ENCODE assay signal across 7 mouse cellular contexts in the genomic region with DNA sequence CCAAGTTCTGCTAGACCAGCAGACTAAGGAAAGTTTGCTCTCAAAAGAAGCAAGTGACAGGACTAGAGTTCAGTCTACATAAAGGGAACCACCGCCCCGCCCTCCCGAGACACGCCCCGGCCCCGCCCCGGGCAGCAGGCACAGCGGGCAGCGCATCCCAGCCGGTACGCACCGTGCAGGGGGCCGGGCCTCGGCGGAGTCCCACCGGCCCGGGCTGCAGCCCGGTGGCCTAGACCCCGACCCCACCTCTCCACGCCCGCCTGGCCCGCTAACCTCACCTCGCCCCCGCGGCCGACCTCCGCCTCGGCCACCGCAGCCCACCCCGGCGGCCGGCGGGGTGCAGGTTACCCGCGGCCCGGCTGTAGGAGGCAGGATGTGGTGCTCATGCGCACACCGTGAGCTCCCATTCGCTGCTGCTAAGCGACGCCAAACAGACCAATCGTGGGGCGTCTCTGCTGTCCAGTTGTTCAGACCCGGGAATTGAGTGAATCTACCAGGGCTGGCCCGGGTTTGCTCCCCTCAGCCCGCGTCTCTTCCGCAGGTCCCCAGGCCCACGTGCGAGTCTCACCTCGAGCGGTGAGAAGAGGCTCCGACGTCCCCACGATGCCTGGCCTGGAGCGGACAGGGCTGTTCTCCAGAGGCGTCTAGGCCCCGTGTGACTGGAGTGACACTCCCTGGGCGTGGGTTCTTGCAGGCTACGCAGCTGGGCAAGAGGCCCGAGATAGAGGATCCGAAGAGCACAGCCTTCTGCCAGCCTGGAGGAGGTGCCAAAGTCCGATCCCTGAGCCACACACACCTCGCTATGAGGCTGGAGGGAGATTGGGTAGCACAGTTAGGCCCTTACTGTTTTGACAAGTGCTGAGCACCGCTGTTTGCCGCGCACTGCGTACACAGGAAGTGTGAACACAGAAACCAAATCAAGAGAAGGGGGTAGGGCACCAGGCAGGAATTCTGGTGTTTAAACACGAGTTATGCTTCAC. TPM values are rescaled to one million over a fixed set of nuclear protein-coding genes. Genes with fewer than 3 reads are reported as not detected.
DNase-seq lines count a peak whose midpoint lies in the region; ATAC-seq lines count a peak whose summit lies in the region.

A gene (minus strand): TSS at position 845 of the 980 bp plus-strand sequence.

- peak within 1 kb of the TSS; percentile 82 for H3K9ac ChIP-seq in embryonic facial prominence, embryonic 11.5 days (replicated peaks; ENCODE audit: low read length)
- H3K9ac ChIP-seq in limb, embryonic 11.5 days (ENCODE audit: low read length) = peak within 1 kb of the TSS; percentile 64
- peak within 1 kb of the TSS; percentile 82 for H3K9ac ChIP-seq in midbrain, embryonic 14.5 days (replicated peaks; ENCODE audit: low read length)

- no peaks in the 10 kb centered on the region for H3K27me3 ChIP-seq in embryonic facial prominence, embryonic 11.5 days (ENCODE audit: control insufficient read depth, insufficient read depth, low read length)
- no peaks in the 10 kb centered on the region for H3K27me3 ChIP-seq in limb, embryonic 11.5 days (ENCODE audit: control insufficient read depth, insufficient read depth, low read length)
- no peaks in the 10 kb centered on the region for H3K27me3 ChIP-seq in midbrain, embryonic 14.5 days (ENCODE audit: control insufficient read depth, insufficient read depth, low read length)

- ATAC-seq in embryonic facial prominence, embryonic 11.5 days (replicated peaks; ENCODE audit: insufficient number of reproducible peaks, low FRiP score, low TSS enrichment, low read depth) = peak; percentile 97
- peak; percentile 94 for ATAC-seq in limb, embryonic 11.5 days (ENCODE audit: insufficient number of reproducible peaks, low FRiP score, low TSS enrichment, low read depth)
- ATAC-seq in midbrain, embryonic 14.5 days (ENCODE audit: low FRiP score, low TSS enrichment) = peak; percentile 98

- peak; percentile 94 for DNase-seq in adrenal gland, postnatal 14 days
- DNase-seq in embryonic facial prominence, embryonic 11.5 days (ENCODE audit: low spot score) = peak; percentile 90
- DNase-seq in heart, adult 11 months = peak; percentile 100
- DNase-seq in kidney, adult 18-20 months = peak; percentile 94
- DNase-seq in limb, embryonic 11.5 days (ENCODE audit: low spot score) = peak; percentile 88
- peak; percentile 92 for DNase-seq in midbrain, embryonic 14.5 days
- DNase-seq in spleen, adult 18-20 months = peak; percentile 86 to 93

- peak within 1 kb of the TSS; percentile 80 for H3K4me3 ChIP-seq in embryonic facial prominence, embryonic 11.5 days (ENCODE audit: low read depth, low read length)
- peak within 1 kb of the TSS; percentile 64 for H3K4me3 ChIP-seq in limb, embryonic 11.5 days (ENCODE audit: low read depth, low read length)
- H3K4me3 ChIP-seq in midbrain, embryonic 14.5 days (replicated peaks; ENCODE audit: low read depth, low read length) = peak within 1 kb of the TSS; percentile 78

- peak within 1 kb of the TSS; percentile 23 for H3K27ac ChIP-seq in embryonic facial prominence, embryonic 11.5 days (replicated peaks; ENCODE audit: low read depth, low read length)
- H3K27ac ChIP-seq in limb, embryonic 11.5 days (replicated peaks; ENCODE audit: low read depth, low read length) = peak within 1 kb of the TSS; percentile 4; the same call in 1 of the 2 replicates
- H3K27ac ChIP-seq in midbrain, embryonic 14.5 days (replicated peaks; ENCODE audit: low read depth, low read length) = peak within 1 kb of the TSS; percentile 83

- no peaks in the 10 kb centered on the region for H3K36me3 ChIP-seq in embryonic facial prominence, embryonic 11.5 days (replicated peaks; ENCODE audit: control insufficient read depth, insufficient read depth, low read depth, low read length)
- no peaks in the 10 kb centered on the region for H3K36me3 ChIP-seq in limb, embryonic 11.5 days (ENCODE audit: control insufficient read depth, insufficient read depth, low read length)
- H3K36me3 ChIP-seq in midbrain, embryonic 14.5 days (ENCODE audit: control insufficient read depth, insufficient read depth, low read length) = peaks cover 4% of the 10 kb centered on the region

- WGBS in embryonic facial prominence, embryonic 11.5 days = 2% methylated on average over 49 of the region's 69 CpGs
- WGBS in limb, embryonic 11.5 days = 1% methylated on average over 68 of the region's 69 CpGs
- under 1% methylated on average over 69 of the region's 69 CpGs for WGBS in midbrain, embryonic 14.5 days

- no peaks in the 10 kb centered on the region for H3K9me3 ChIP-seq in embryonic facial prominence, embryonic 11.5 days (replicated peaks; ENCODE audit: control insufficient read depth, low read length)
- no peaks in the 10 kb centered on the region for H3K9me3 ChIP-seq in limb, embryonic 11.5 days (ENCODE audit: control insufficient read depth, low read length)
- H3K9me3 ChIP-seq in midbrain, embryonic 14.5 days (ENCODE audit: control insufficient read depth, low read length) = no peaks in the 10 kb centered on the region

- peaks cover 6% of the 10 kb centered on the region; the same call in 1 of the 2 replicates for H3K4me1 ChIP-seq in embryonic facial prominence, embryonic 11.5 days (ENCODE audit: control insufficient read depth, insufficient read depth, low read length)
- H3K4me1 ChIP-seq in limb, embryonic 11.5 days (ENCODE audit: control insufficient read depth, insufficient read depth, low read length) = peaks cover 14% of the 10 kb centered on the region
- H3K4me1 ChIP-seq in midbrain, embryonic 14.5 days (ENCODE audit: control insufficient read depth, insufficient read depth, low read length) = peaks cover 14% of the 10 kb centered on the region

- peak within 1 kb of the TSS; percentile 83 for H3K4me2 ChIP-seq in embryonic facial prominence, embryonic 11.5 days (ENCODE audit: low read depth, low read length)
- H3K4me2 ChIP-seq in limb, embryonic 11.5 days (ENCODE audit: low read depth, severe bottlenecking) = peak within 1 kb of the TSS; percentile 62
- peak within 1 kb of the TSS; percentile 97 for H3K4me2 ChIP-seq in midbrain, embryonic 14.5 days (ENCODE audit: low read length)

RNA-seq across cellular contexts. Expression of the gene that starts here (rescaled TPM):
- total RNA-seq in adrenal gland, postnatal 14 days (2021) = 4.2 and 6.5 TPM in 2 replicates
- polyA plus RNA-seq in embryonic facial prominence, embryonic 11.5 days (2014; fragmentation: Nextera tagmentation; extraction: Ambion mirVana) = 11.6 and 12.3 TPM in 2 replicates
- 10.7 and 11.8 TPM in 2 replicates for polyA plus RNA-seq in limb, embryonic 11.5 days (2014; fragmentation: Nextera tagmentation; extraction: Ambion mirVana)
- 20.0 and 27.7 TPM in 2 replicates for polyA plus RNA-seq in midbrain, embryonic 14.5 days (2014; fragmentation: Nextera tagmentation; extraction: Ambion mirVana)

Comparison
In these comparisons a context has a peak if more than half of its experiments do, and no peak if none do; other contexts are left out.
1. Peak in every context shown above with its lines: DNase-seq, ATAC-seq, H3K4me3 ChIP-seq and H3K27ac ChIP-seq.
2. H3K27ac ChIP-seq: peak in every context shown above with its lines; median percentile 83 in midbrain, embryonic 14.5 days; 23 in embryonic facial prominence, embryonic 11.5 days; 4 in limb, embryonic 11.5 days.